Mouse (Mus musculus): ENCODE measurements around the gene Cog5. TPM values are rescaled to one million over a fixed set of nuclear protein-coding genes. Genes with fewer than 3 reads are reported as not detected.

Cog5 gene
- total RNA-seq, 2 experiments from 2014 or later: 41.3 to 44.3 TPM

- intact Hi-C loops (cut with DNase I): no loop called here
- DNase-seq: no peak
Observed at GRCm38 (mm10) chr12:31806410-31807154, 151.9 kb downstream of the Cog5 start.

- intact Hi-C loops (cut with DNase I): no loop called here
- DNase-seq: no peak
Observed at GRCm38 (mm10) chr12:31818051-31818461, 163.4 kb downstream of the Cog5 start.

- DNase-seq: no peak
- intact Hi-C loops (cut with DNase I): no loop called here
Observed at GRCm38 (mm10) chr12:31819096-31819495, 164.4 kb downstream of the Cog5 start.

- intact Hi-C loops (cut with DNase I): no loop called here
- DNase-seq: no peak
Observed at GRCm38 (mm10) chr12:31819520-31819919, 164.9 kb downstream of the Cog5 start.

- no peak for DNase-seq
- intact Hi-C loops (cut with DNase I): no loop called here
Observed at GRCm38 (mm10) chr12:31823671-31824070, 169.0 kb downstream of the Cog5 start.

- intact Hi-C loops (cut with DNase I): no loop called here
Observed at GRCm38 (mm10) chr12:31824831-31825230, 170.2 kb downstream of the Cog5 start.

GRCm38 (mm10) chr12:31825821-31826220, 171.2 kb downstream of the Cog5 start:
- peak; percentile 11 for DNase-seq
- intact Hi-C loops (cut with DNase I): no loop called here

More at GRCm38 (mm10) chr12:31824831-31825230, 170.2 kb downstream of the Cog5 start:
- peak; percentile 5 for DNase-seq

GRCm38 (mm10) chr12:31826476-31826875, 171.8 kb downstream of the Cog5 start:
- intact Hi-C loops (cut with DNase I): no loop called here
- DNase-seq: no peak

GRCm38 (mm10) chr12:31835480-31835879, 180.8 kb downstream of the Cog5 start:
- intact Hi-C loops (cut with DNase I): no loop called here
- DNase-seq: no peak

- intact Hi-C loops (cut with DNase I): no loop called here
- no peak for DNase-seq
Observed at GRCm38 (mm10) chr12:31836211-31836610, 181.5 kb downstream of the Cog5 start.

- DNase-seq: no peak
- intact Hi-C loops (cut with DNase I): no loop called here
Observed at GRCm38 (mm10) chr12:31838521-31838920, 183.9 kb downstream of the Cog5 start.

GRCm38 (mm10) chr12:31839249-31839648, 184.6 kb downstream of the Cog5 start:
- DNase-seq: no peak
- intact Hi-C loops (cut with DNase I): no loop called here

- intact Hi-C loops (cut with DNase I): no loop called here
- no peak for DNase-seq
Observed at GRCm38 (mm10) chr12:31846077-31846476, 191.4 kb downstream of the Cog5 start.

GRCm38 (mm10) chr12:31848630-31849415, 194.2 kb downstream of the Cog5 start:
- peak; percentile 87 for DNase-seq
- intact Hi-C loops (cut with DNase I): no loop called here

GRCm38 (mm10) chr12:31849601-31850000, 194.9 kb downstream of the Cog5 start:
- no peak for DNase-seq
- intact Hi-C loops (cut with DNase I): no loop called here

- DNase-seq: no peak
- intact Hi-C loops (cut with DNase I): no loop called here
Observed at GRCm38 (mm10) chr12:31854039-31854438, 199.4 kb downstream of the Cog5 start.

- no peak for DNase-seq
- intact Hi-C loops (cut with DNase I): no loop called here
Observed at GRCm38 (mm10) chr12:31854817-31855216, 200.1 kb downstream of the Cog5 start.

GRCm38 (mm10) chr12:31857784-31858183, 203.1 kb downstream of the Cog5 start:
- DNase-seq: no peak
- intact Hi-C loops (cut with DNase I): no loop called here

GRCm38 (mm10) chr12:31862668-31863538, 208.2 kb downstream of the Cog5 start:
- intact Hi-C loops (cut with DNase I): no loop called here
- DNase-seq: no peak

- DNase-seq: no peak
- intact Hi-C loops (cut with DNase I): no loop called here
Observed at GRCm38 (mm10) chr12:31876775-31877174, 222.1 kb downstream of the Cog5 start.

GRCm38 (mm10) chr12:31882736-31883135, 228.1 kb downstream of the Cog5 start:
- no peak for DNase-seq
- intact Hi-C loops (cut with DNase I): no loop called here
